Mouse (Mus musculus): ENCODE data around the gene Trim7. TPM values are rescaled to one million over a fixed set of nuclear protein-coding genes. Genes with fewer than 3 reads are reported as not detected.

Gene Trim7
- polyA plus RNA-seq, 1 experiment = 80.3 TPM

DNA sequence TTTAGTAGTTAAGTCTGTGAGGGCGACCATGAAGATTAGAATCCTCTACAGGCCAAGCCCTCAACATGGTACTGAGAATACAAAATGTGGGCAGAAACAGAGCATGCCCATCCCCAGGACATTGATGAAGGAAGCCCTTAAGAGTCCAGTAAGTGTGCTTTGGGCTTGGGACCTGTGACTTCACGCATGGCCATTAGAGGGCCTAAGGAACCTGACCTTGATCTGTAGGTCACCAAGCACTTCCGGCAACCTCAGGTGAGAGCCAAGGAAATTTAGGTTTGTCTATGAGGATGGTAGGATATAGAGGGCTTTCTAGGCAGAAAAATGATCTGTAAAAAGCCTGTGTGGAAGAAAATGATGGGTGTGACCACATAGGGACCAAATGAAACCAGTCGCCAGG lies 29.6 kb upstream of the Trim7 start:
- TF ChIP-seq CTCF (conservative IDR thresholded peaks at IDR 0.05; ENCODE audit: insufficient read depth, insufficient read length, low read depth, low read length) (0 out of 2 replicates have a peak, but pooled peaks have one; percentile 23), POLR2A (IDR thresholded peaks at IDR 0.05; ENCODE audit: low read depth, low read length) (no peak)
- H3K4me1 ChIP-seq (ENCODE audit: control insufficient read depth, insufficient read depth, low read length) = peaks cover 3% of the 10 kb centered on the region; the same call in 1 of the 2 replicates
- no peak for DNase-seq
- no peak overlapping the region for H3K27ac ChIP-seq (ENCODE audit: insufficient read depth, low read depth, low read length)
- no peaks in the 10 kb centered on the region for H3K36me3 ChIP-seq (ENCODE audit: control insufficient read depth, insufficient read depth, low read length)
- H3K27me3 ChIP-seq (replicated peaks; ENCODE audit: control insufficient read depth, insufficient read depth, low read length) = no peaks in the 10 kb centered on the region
- WGBS = 73% methylated on average over 4 of the region's 4 CpGs
- no peak overlapping the region for H3K4me3 ChIP-seq (ENCODE audit: insufficient read depth, low read depth, low read length)

- no peak for DNase-seq
- H3K4me1 ChIP-seq (ENCODE audit: control insufficient read depth, insufficient read depth, low read length) = peaks cover 6% of the 10 kb centered on the region
- no peaks in the 10 kb centered on the region for H3K27me3 ChIP-seq (replicated peaks; ENCODE audit: control insufficient read depth, insufficient read depth, low read length)
- H3K36me3 ChIP-seq (ENCODE audit: control insufficient read depth, insufficient read depth, low read length) = no peaks in the 10 kb centered on the region
- H3K27ac ChIP-seq (ENCODE audit: insufficient read depth, low read depth, low read length) = no peak overlapping the region
- H3K4me3 ChIP-seq (ENCODE audit: insufficient read depth, low read depth, low read length) = no peak overlapping the region
- WGBS = 81% methylated on average over 5 of the region's 5 CpGs
- TF ChIP-seq POLR2A (IDR thresholded peaks at IDR 0.05; ENCODE audit: low read depth, low read length) = no peak
- no peak for TF ChIP-seq CTCF (conservative IDR thresholded peaks at IDR 0.05; ENCODE audit: insufficient read depth, insufficient read length, low read depth, low read length)
Observed at GRCm38 (mm10) chr11:48797287-48797686, 28.7 kb upstream of the Trim7 start.

GRCm38 (mm10) chr11:48798308-48798707 lies 27.6 kb upstream of the Trim7 start:
- no peak for DNase-seq
- Histone ChIP-seq H3K36me3 (ENCODE audit: control insufficient read depth, insufficient read depth, low read length) (no peaks in the 10 kb centered on the region; the same call in none of the 2 replicates), H3K4me1 (ENCODE audit: control insufficient read depth, insufficient read depth, low read length) (peaks cover 6% of the 10 kb centered on the region), H3K27me3 (replicated peaks; ENCODE audit: control insufficient read depth, insufficient read depth, low read length) (no peaks in the 10 kb centered on the region), H3K27ac (ENCODE audit: insufficient read depth, low read depth, low read length) (no peak overlapping the region), H3K4me3 (ENCODE audit: insufficient read depth, low read depth, low read length) (no peak overlapping the region)
- TF ChIP-seq CTCF (conservative IDR thresholded peaks at IDR 0.05; ENCODE audit: insufficient read depth, insufficient read length, low read depth, low read length) (no peak), POLR2A (IDR thresholded peaks at IDR 0.05; ENCODE audit: low read depth, low read length) (no peak)
- WGBS = 87% methylated on average over 7 of the region's 7 CpGs

- Histone ChIP-seq H3K27me3 (replicated peaks; ENCODE audit: control insufficient read depth, insufficient read depth, low read length) (no peaks in the 10 kb centered on the region), H3K4me1 (ENCODE audit: control insufficient read depth, insufficient read depth, low read length) (peaks cover 6% of the 10 kb centered on the region), H3K4me3 (ENCODE audit: insufficient read depth, low read depth, low read length) (peak overlapping the region; percentile 71), H3K27ac (ENCODE audit: insufficient read depth, low read depth, low read length) (peak overlapping the region; percentile 86), H3K36me3 (ENCODE audit: control insufficient read depth, insufficient read depth, low read length) (peaks cover 1% of the 10 kb centered on the region)
- TF ChIP-seq POLR2A (IDR thresholded peaks at IDR 0.05; ENCODE audit: low read depth, low read length) (no peak), CTCF (conservative IDR thresholded peaks at IDR 0.05; ENCODE audit: insufficient read depth, insufficient read length, low read depth, low read length) (no peak)
- no peak for DNase-seq
- 4% methylated on average over 18 of the region's 18 CpGs for WGBS
Observed at GRCm38 (mm10) chr11:48798984-48799920, 26.7 kb upstream of the Trim7 start.

DNA sequence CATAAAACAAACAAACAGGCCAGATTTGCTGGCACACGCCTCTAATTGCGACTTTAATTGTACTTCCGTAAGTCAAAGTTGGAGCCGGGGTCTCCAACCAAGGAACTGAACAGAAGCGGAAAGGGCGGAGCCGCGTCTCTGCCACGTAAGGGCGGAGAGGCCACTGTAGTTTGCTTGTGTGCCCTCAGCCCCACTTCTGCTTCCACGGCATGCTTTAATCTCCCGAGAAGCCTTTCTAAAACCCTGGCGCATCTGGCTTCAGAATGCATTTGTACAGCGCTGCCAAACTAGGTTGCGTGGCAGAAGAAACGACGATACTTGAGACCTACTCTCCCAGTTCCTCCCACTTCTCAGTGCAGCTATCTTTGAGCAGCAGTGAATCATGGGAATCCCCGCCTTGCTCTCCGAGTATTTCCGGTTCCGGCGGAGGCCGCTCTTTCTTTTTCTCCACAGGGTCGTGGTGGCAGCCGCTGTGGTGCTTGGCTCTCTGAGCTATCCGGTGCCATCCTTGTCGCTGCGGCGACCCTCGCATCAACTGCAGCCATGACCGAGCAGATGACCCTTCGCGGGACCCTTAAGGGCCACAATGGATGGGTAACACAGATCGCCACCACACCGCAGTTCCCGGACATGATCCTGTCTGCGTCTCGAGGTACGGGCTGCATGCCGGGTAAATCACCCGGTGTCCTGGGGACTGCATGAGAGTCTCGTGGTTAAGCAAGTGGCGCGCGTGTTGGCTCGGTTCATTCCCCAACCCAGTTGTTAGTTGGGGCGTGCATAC lies 25.8 kb upstream of the Trim7 start, which contains the start of gene Rack1:
Gene Rack1 (plus strand): TSS at position 412 of the 781 bp plus-strand sequence.
- H3K27me3 ChIP-seq (replicated peaks; ENCODE audit: control insufficient read depth, insufficient read depth, low read length) = no peaks in the 10 kb centered on the region
- TF ChIP-seq CTCF (conservative IDR thresholded peaks at IDR 0.05; ENCODE audit: insufficient read depth, insufficient read length, low read depth, low read length) = no peak
- peak; percentile 93 for TF ChIP-seq POLR2A (IDR thresholded peaks at IDR 0.05; ENCODE audit: low read depth, low read length)

DNA sequence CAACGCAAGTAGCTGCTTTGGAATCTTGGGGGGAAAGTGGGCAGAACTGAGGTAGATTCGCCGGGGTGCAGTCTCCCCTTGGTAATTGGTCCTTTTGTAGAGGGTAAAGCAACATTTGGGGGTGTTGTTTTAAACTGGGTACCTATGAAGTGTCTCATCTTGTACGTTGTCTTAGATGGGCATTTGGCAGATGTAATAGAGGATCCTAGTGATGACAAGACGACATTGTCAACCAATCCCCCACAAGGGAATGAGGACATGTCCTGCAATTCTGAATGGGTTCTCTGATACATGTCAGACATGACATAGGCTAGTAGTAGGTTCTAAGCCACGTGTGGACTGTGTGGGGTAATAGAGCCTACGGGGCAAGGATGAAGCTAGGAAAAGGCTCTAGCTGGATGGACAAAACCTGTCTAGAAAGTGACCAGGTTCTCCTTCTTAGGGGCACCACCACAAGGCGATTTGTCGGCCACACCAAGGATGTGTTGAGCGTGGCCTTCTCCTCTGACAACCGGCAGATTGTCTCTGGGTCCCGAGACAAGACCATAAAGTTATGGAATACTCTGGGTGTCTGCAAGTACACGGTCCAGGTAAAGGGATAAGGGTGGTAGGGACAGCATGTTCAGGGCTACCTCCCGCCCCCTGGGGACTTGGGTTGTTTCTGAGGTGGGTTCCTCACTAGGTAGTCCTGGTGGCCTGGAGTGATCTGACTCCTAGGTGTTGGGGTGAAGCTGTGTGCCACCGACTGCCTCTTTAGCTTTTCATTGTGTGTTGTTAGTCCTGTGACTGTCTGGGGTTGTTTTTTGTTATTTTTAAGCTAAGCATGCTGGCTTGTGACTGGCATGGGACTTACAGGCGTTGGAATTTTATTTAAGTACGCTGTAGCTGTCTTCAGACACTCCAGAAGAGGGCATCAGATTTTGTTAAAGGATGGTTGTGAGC lies 23.8 kb upstream of the Trim7 start:
- TF ChIP-seq CTCF (conservative IDR thresholded peaks at IDR 0.05; ENCODE audit: insufficient read depth, insufficient read length, low read depth, low read length) (no peak), POLR2A (IDR thresholded peaks at IDR 0.05; ENCODE audit: low read depth, low read length) (no peak)
- DNase-seq = no peak
- Histone ChIP-seq H3K27me3 (replicated peaks; ENCODE audit: control insufficient read depth, insufficient read depth, low read length) (no peaks in the 10 kb centered on the region), H3K4me1 (ENCODE audit: control insufficient read depth, insufficient read depth, low read length) (peaks cover 6% of the 10 kb centered on the region), H3K4me3 (ENCODE audit: insufficient read depth, low read depth, low read length) (peak overlapping the region; percentile 10; the same call in 1 of the 2 replicates), H3K36me3 (ENCODE audit: control insufficient read depth, insufficient read depth, low read length) (peaks cover 10% of the 10 kb centered on the region), H3K27ac (ENCODE audit: insufficient read depth, low read depth, low read length) (no peak overlapping the region)
- 55% methylated on average over 17 of the region's 17 CpGs for WGBS

More for the DNA sequence above, 25.8 kb upstream of the Trim7 start, which contains the start of gene Rack1:
- peaks cover 6% of the 10 kb centered on the region for H3K4me1 ChIP-seq (ENCODE audit: control insufficient read depth, insufficient read depth, low read length)
- H3K36me3 ChIP-seq (ENCODE audit: control insufficient read depth, insufficient read depth, low read length) = peaks cover 1% of the 10 kb centered on the region
- H3K27ac ChIP-seq (ENCODE audit: insufficient read depth, low read depth, low read length) = peak within 1 kb of the TSS; percentile 86
- peak within 1 kb of the TSS; percentile 71 for H3K4me3 ChIP-seq (ENCODE audit: insufficient read depth, low read depth, low read length)
- WGBS = under 1% methylated on average over 47 of the region's 47 CpGs
- DNase-seq = peak; percentile 94
